Mouse (Mus musculus) midbrain, embryonic 14.5 days (tissue): ENCODE results near the gene Cpne4. TPM values are rescaled to one million over a fixed set of nuclear protein-coding genes. Genes with fewer than 3 reads are reported as not detected.

Source experiments
- ATAC-seq: fragments of 200-750 bp; cut with Nextera tagmentation; 2 replicates; pipeline ENCODE4 v1.8.0; 2017; ENCODE audit warnings: moderate number of reproducible peaks, moderate library complexity; ENCODE audit not compliant: low FRiP score, low TSS enrichment
- DNase-seq: peaks from one replicate; pipeline ENCODE4 v3.0.0-alpha.2; 2015
- H3K27ac ChIP-seq: fragments of 300-500 bp; sonication (generic); replicated peaks from 2 replicates; pipeline ENCODE4 v1.5.1; 2014; ENCODE audit warnings: mild to moderate bottlenecking, low read depth, low read length, moderate library complexity
- H3K27me3 ChIP-seq: fragments of 300-500 bp; sonication (generic); 2 replicates; pipeline ENCODE4 v1.6.1; 2014; ENCODE audit warnings: low read length, control low read depth, mixed read lengths; ENCODE audit not compliant: control insufficient read depth, insufficient read depth
- H3K36me3 ChIP-seq: fragments of 300-500 bp; sonication (generic); 2 replicates; pipeline ENCODE4 v1.6.1; 2014; ENCODE audit warnings: low read length, control low read depth; ENCODE audit not compliant: control insufficient read depth, insufficient read depth
- H3K4me1 ChIP-seq: fragments of 300-500 bp; sonication (generic); 2 replicates; pipeline ENCODE4 v1.6.1; 2014; ENCODE audit warnings: mild to moderate bottlenecking, antibody characterized with exemption, low read length, control low read depth; ENCODE audit not compliant: control insufficient read depth, insufficient read depth
- H3K4me2 ChIP-seq: fragments of 300-500 bp; sonication (generic); 2 replicates; pipeline ENCODE4 v1.6.1; 2014; ENCODE audit warnings: mild to moderate bottlenecking, low read length, moderate library complexity
- H3K4me3 ChIP-seq: fragments of 300-500 bp; sonication (generic); replicated peaks from 2 replicates; pipeline ENCODE4 v1.5.1; 2014; ENCODE audit warnings: low read depth, low read length
- H3K9ac ChIP-seq: fragments of 300-500 bp; sonication (generic); replicated peaks from 2 replicates; pipeline ENCODE4 v1.6.1; 2014; ENCODE audit warnings: mild to moderate bottlenecking, low read length, moderate library complexity
- H3K9me3 ChIP-seq: fragments of 300-500 bp; sonication (generic); 2 replicates; pipeline ENCODE4 v1.6.1; 2016; ENCODE audit warnings: low read length, control low read depth, mixed read lengths; ENCODE audit not compliant: control insufficient read depth
- whole genome bisulfite sequencing: fragments of 180-500 bp; shearing (Covaris S2); extraction: QIAGEN DNeasy Blood & Tissue Kit; methylation state at CpG from one replicate; pipeline ENCODE4 v1.1.7; 2014; 5-methylcytosine and 5-hydroxymethylcytosine counted together
- polyA plus RNA-seq: library from polyadenylated mRNA; unstranded; fragments of >200 nt; fragmentation: Nextera tagmentation; extraction: Ambion mirVana; gene quantifications from 2 replicates; pipeline ENCODE4 v1.2.1, GENCODE M21; 2014

The Cpne4 gene
- polyA plus RNA-seq, 1 experiment from 2014 or later: 20.2 TPM

GRCm38 (mm10) chr9:104913327-104913726, 366.2 kb downstream of the Cpne4 start:
- no peak overlapping the region for H3K4me3 ChIP-seq
- no peaks in the 10 kb centered on the region for H3K9me3 ChIP-seq
- ATAC-seq: no peak
- no peak for DNase-seq
- no peaks in the 10 kb centered on the region for H3K27me3 ChIP-seq
- WGBS: 91% methylated on average over 2 of the region's 2 CpGs
- no peak overlapping the region for H3K9ac ChIP-seq
- no peaks in the 10 kb centered on the region for H3K36me3 ChIP-seq
- no peaks in the 10 kb centered on the region for H3K4me1 ChIP-seq
- no peak overlapping the region for H3K27ac ChIP-seq
- no peak overlapping the region for H3K4me2 ChIP-seq

GRCm38 (mm10) chr9:104921197-104921596, 374.1 kb downstream of the Cpne4 start:
- ATAC-seq: no peak
- H3K27me3 ChIP-seq: no peaks in the 10 kb centered on the region
- no peak for DNase-seq
- no peak overlapping the region for H3K27ac ChIP-seq
- no peak overlapping the region for H3K9ac ChIP-seq
- no peaks in the 10 kb centered on the region for H3K36me3 ChIP-seq
- no peak overlapping the region for H3K4me3 ChIP-seq
- H3K4me2 ChIP-seq: no peak overlapping the region
- 93% methylated on average over 4 of the region's 4 CpGs for WGBS
- no peaks in the 10 kb centered on the region for H3K9me3 ChIP-seq
- H3K4me1 ChIP-seq: no peaks in the 10 kb centered on the region

- Histone ChIP-seq H3K4me1 (no peaks in the 10 kb centered on the region), H3K9ac (no peak overlapping the region), H3K9me3 (no peaks in the 10 kb centered on the region), H3K4me2 (no peak overlapping the region), H3K36me3 (no peaks in the 10 kb centered on the region), H3K27me3 (no peaks in the 10 kb centered on the region), H3K27ac (no peak overlapping the region), H3K4me3 (no peak overlapping the region)
- no peak for ATAC-seq
- 68% methylated on average over 2 of the region's 2 CpGs for WGBS
- DNase-seq: no peak
Measured at GRCm38 (mm10) chr9:104922051-104922450, 375.0 kb downstream of the Cpne4 start.

- no peaks in the 10 kb centered on the region for H3K27me3 ChIP-seq
- H3K9me3 ChIP-seq: no peaks in the 10 kb centered on the region
- no peak overlapping the region for H3K4me2 ChIP-seq
- H3K36me3 ChIP-seq: no peaks in the 10 kb centered on the region
- no peak overlapping the region for H3K27ac ChIP-seq
- H3K4me3 ChIP-seq: no peak overlapping the region
- ATAC-seq (no peak), DNase-seq (no peak)
- 77% methylated on average over 9 of the region's 9 CpGs for WGBS
- no peak overlapping the region for H3K9ac ChIP-seq
- no peaks in the 10 kb centered on the region for H3K4me1 ChIP-seq
Measured at GRCm38 (mm10) chr9:104928806-104929205, 381.7 kb downstream of the Cpne4 start.

- DNase-seq: no peak
- no peaks in the 10 kb centered on the region for H3K4me1 ChIP-seq
- 66% methylated on average over 4 of the region's 4 CpGs for WGBS
Measured at GRCm38 (mm10) chr9:104940389-104940788, 393.3 kb downstream of the Cpne4 start.

GRCm38 (mm10) chr9:104950551-104950950, 403.5 kb downstream of the Cpne4 start:
- DNase-seq: no peak
- no peaks in the 10 kb centered on the region for H3K36me3 ChIP-seq
- H3K27me3 ChIP-seq: no peaks in the 10 kb centered on the region
- no peak overlapping the region for H3K9ac ChIP-seq
- 74% methylated on average over 4 of the region's 4 CpGs for WGBS
- H3K4me1 ChIP-seq: no peaks in the 10 kb centered on the region
- H3K4me3 ChIP-seq: no peak overlapping the region
- ATAC-seq: no peak
- H3K27ac ChIP-seq: no peak overlapping the region
- H3K9me3 ChIP-seq: no peaks in the 10 kb centered on the region
- H3K4me2 ChIP-seq: no peak overlapping the region

More at GRCm38 (mm10) chr9:104940389-104940788, 393.3 kb downstream of the Cpne4 start:
- Histone ChIP-seq H3K36me3 (no peaks in the 10 kb centered on the region), H3K9ac (no peak overlapping the region), H3K4me3 (no peak overlapping the region), H3K9me3 (no peaks in the 10 kb centered on the region), H3K4me2 (no peak overlapping the region), H3K27me3 (no peaks in the 10 kb centered on the region), H3K27ac (no peak overlapping the region)
- no peak for ATAC-seq

GRCm38 (mm10) chr9:104952176-104952575, 405.1 kb downstream of the Cpne4 start:
- ATAC-seq (no peak), DNase-seq (no peak)
- H3K4me3 ChIP-seq: no peak overlapping the region
- no peak overlapping the region for H3K4me2 ChIP-seq
- no peaks in the 10 kb centered on the region for H3K4me1 ChIP-seq
- WGBS: 76% methylated on average over 3 of the region's 3 CpGs
- no peak overlapping the region for H3K27ac ChIP-seq
- no peaks in the 10 kb centered on the region for H3K36me3 ChIP-seq
- no peak overlapping the region for H3K9ac ChIP-seq
- H3K27me3 ChIP-seq: no peaks in the 10 kb centered on the region
- no peaks in the 10 kb centered on the region for H3K9me3 ChIP-seq

- Histone ChIP-seq H3K9me3 (no peaks in the 10 kb centered on the region), H3K36me3 (no peaks in the 10 kb centered on the region), H3K27me3 (no peaks in the 10 kb centered on the region), H3K4me2 (no peak overlapping the region), H3K4me3 (no peak overlapping the region), H3K4me1 (no peaks in the 10 kb centered on the region), H3K9ac (no peak overlapping the region), H3K27ac (no peak overlapping the region)
- ATAC-seq: no peak
- DNase-seq: no peak
- WGBS: 74% methylated on average over 7 of the region's 7 CpGs
Measured at GRCm38 (mm10) chr9:104972828-104973227, 425.7 kb downstream of the Cpne4 start.

- 79% methylated on average over 2 of the region's 2 CpGs for WGBS
Measured at GRCm38 (mm10) chr9:104981934-104982548, 435.0 kb downstream of the Cpne4 start.

More at GRCm38 (mm10) chr9:104981934-104982548, 435.0 kb downstream of the Cpne4 start:
- ATAC-seq: no peak
- no peak for DNase-seq
- Histone ChIP-seq H3K4me3 (no peak overlapping the region), H3K4me1 (no peaks in the 10 kb centered on the region), H3K27ac (no peak overlapping the region), H3K27me3 (no peaks in the 10 kb centered on the region), H3K9me3 (no peaks in the 10 kb centered on the region), H3K4me2 (no peak overlapping the region), H3K36me3 (no peaks in the 10 kb centered on the region), H3K9ac (no peak overlapping the region)
